Mouse (Mus musculus) ES-Bruce4 (cell line): Measurements from ENCODE around the gene Wnt7b. TPM values are rescaled to one million over a fixed set of nuclear protein-coding genes. Genes with fewer than 3 reads are reported as not detected.

Experiments used
- H3K27ac ChIP-seq: 2 replicates; pipeline ENCODE4 v1.5.1; 2012; ENCODE audit warnings: low read length, inconsistent platforms; ENCODE audit not compliant: insufficient read depth
- H3K27me3 ChIP-seq: 2 replicates; pipeline ENCODE4 v1.6.1; 2012; ENCODE audit warnings: mild to moderate bottlenecking, low read length, inconsistent platforms; ENCODE audit not compliant: control insufficient read depth, poor library complexity, insufficient read depth, severe bottlenecking
- H3K36me3 ChIP-seq: 2 replicates; pipeline ENCODE4 v1.6.1; 2012; ENCODE audit warnings: inconsistent platforms, mild to moderate bottlenecking, low read length, moderate library complexity; ENCODE audit not compliant: control insufficient read depth, poor library complexity, insufficient read depth, severe bottlenecking
- H3K4me1 ChIP-seq: one replicate; pipeline ENCODE4 v1.8.1; 2011; ENCODE audit warnings: low read length; ENCODE audit not compliant: control insufficient read depth, insufficient read depth
- H3K4me3 ChIP-seq: 2 replicates; pipeline ENCODE4 v1.5.1; 2011; ENCODE audit warnings: low read depth, mild to moderate bottlenecking, low read length
- H3K9ac ChIP-seq: 2 replicates; pipeline ENCODE4 v1.6.1; 2012; ENCODE audit warnings: low read depth, mild to moderate bottlenecking, inconsistent platforms; ENCODE audit not compliant: poor library complexity, severe bottlenecking
- H3K9me3 ChIP-seq: replicated peaks from 2 replicates; pipeline ENCODE4 v1.6.1; 2012; ENCODE audit warnings: mild to moderate bottlenecking, low read length, inconsistent platforms; ENCODE audit not compliant: control insufficient read depth, poor library complexity, insufficient read depth, severe bottlenecking
- CTCF ChIP-seq: IDR thresholded peaks from one replicate; pipeline ENCODE4 v1.8.1; 2011; ENCODE audit warnings: low read depth, low read length
- EP300 ChIP-seq: IDR thresholded peaks from 2 replicates; pipeline ENCODE4 v1.6.1; 2011; ENCODE audit warnings: low read depth, low read length; ENCODE audit not compliant: insufficient read depth
- POLR2A ChIP-seq: IDR thresholded peaks from one replicate; pipeline ENCODE4 v1.8.1; 2011; ENCODE audit warnings: low read length; ENCODE audit not compliant: insufficient read depth
- polyA plus RNA-seq: library from polyadenylated mRNA; stranded (reverse); fragments of >200 nt; gene quantifications from 2 replicates; pipeline ENCODE4 v1.2.4, GENCODE M21; 2011; ENCODE audit warnings: low read depth; ENCODE audit not compliant: missing spikeins, insufficient read depth, insufficient read length

The Wnt7b gene
- polyA plus RNA-seq, 1 experiment: 29.8 TPM

GRCm38 (mm10) chr15:85569167-85569797 lies 13.0 kb downstream of the Wnt7b start:
- Histone ChIP-seq H3K9me3 (no peaks in the 10 kb centered on the region), H3K4me3 (no peak overlapping the region), H3K27me3 (no peaks in the 10 kb centered on the region), H3K27ac (no peak overlapping the region), H3K36me3 (no peaks in the 10 kb centered on the region), H3K9ac (no peak overlapping the region), H3K4me1 (peaks cover 21% of the 10 kb centered on the region)
- no peak for TF ChIP-seq POLR2A
- TF ChIP-seq CTCF: no peak
- TF ChIP-seq EP300: peak; percentile 92

GRCm38 (mm10) chr15:85568402-85568801 lies 13.9 kb downstream of the Wnt7b start:
- no peak overlapping the region for H3K4me3 ChIP-seq
- TF ChIP-seq EP300 (peak; percentile 72), CTCF (no peak), POLR2A (no peak)
- no peaks in the 10 kb centered on the region for H3K27me3 ChIP-seq
- H3K36me3 ChIP-seq: no peaks in the 10 kb centered on the region
- peak overlapping the region; percentile 24 for H3K27ac ChIP-seq
- H3K9ac ChIP-seq: no peak overlapping the region
- peaks cover 21% of the 10 kb centered on the region for H3K4me1 ChIP-seq
- H3K9me3 ChIP-seq: no peaks in the 10 kb centered on the region

- Histone ChIP-seq H3K9me3 (no peaks in the 10 kb centered on the region), H3K27me3 (no peaks in the 10 kb centered on the region), H3K9ac (no peak overlapping the region), H3K4me1 (peaks cover 23% of the 10 kb centered on the region), H3K27ac (no peak overlapping the region), H3K36me3 (no peaks in the 10 kb centered on the region), H3K4me3 (no peak overlapping the region)
- no peak for TF ChIP-seq POLR2A
- TF ChIP-seq CTCF: no peak
- TF ChIP-seq EP300: no peak
Measured at GRCm38 (mm10) chr15:85564966-85565365, 17.3 kb downstream of the Wnt7b start.

GRCm38 (mm10) chr15:85564034-85564769 lies 18.1 kb downstream of the Wnt7b start:
- Histone ChIP-seq H3K27ac (no peak overlapping the region), H3K9me3 (no peaks in the 10 kb centered on the region), H3K4me3 (no peak overlapping the region), H3K4me1 (peaks cover 21% of the 10 kb centered on the region), H3K36me3 (no peaks in the 10 kb centered on the region), H3K9ac (no peak overlapping the region), H3K27me3 (no peaks in the 10 kb centered on the region)
- no peak for TF ChIP-seq POLR2A
- TF ChIP-seq EP300: no peak
- no peak for TF ChIP-seq CTCF

GRCm38 (mm10) chr15:85561953-85562352 lies 20.3 kb downstream of the Wnt7b start:
- TF ChIP-seq CTCF: no peak
- TF ChIP-seq EP300: no peak
- TF ChIP-seq POLR2A: no peak
- H3K27ac ChIP-seq: no peak overlapping the region
- H3K4me1 ChIP-seq: peaks cover 8% of the 10 kb centered on the region
- no peak overlapping the region for H3K4me3 ChIP-seq
- H3K36me3 ChIP-seq: no peaks in the 10 kb centered on the region
- H3K27me3 ChIP-seq: no peaks in the 10 kb centered on the region
- H3K9me3 ChIP-seq: no peaks in the 10 kb centered on the region
- H3K9ac ChIP-seq: no peak overlapping the region

GRCm38 (mm10) chr15:85560830-85561229 lies 21.4 kb downstream of the Wnt7b start:
- H3K4me1 ChIP-seq: peaks cover 8% of the 10 kb centered on the region
- TF ChIP-seq EP300: peak; percentile 63
- TF ChIP-seq CTCF: no peak
- H3K9me3 ChIP-seq: no peaks in the 10 kb centered on the region
- H3K27ac ChIP-seq: no peak overlapping the region
- no peak overlapping the region for H3K9ac ChIP-seq
- no peaks in the 10 kb centered on the region for H3K27me3 ChIP-seq
- no peaks in the 10 kb centered on the region for H3K36me3 ChIP-seq
- H3K4me3 ChIP-seq: no peak overlapping the region
